Mouse (Mus musculus) Muller cell, postnatal 12 days (primary cell): ENCODE measurements around the gene Wbp11.
"Not testable (repeated sequence)": the region's sequence is repeated elsewhere in the genome, so short reads cannot be mapped to it uniquely, and the experiment has no call there.

Experiments used
- DNase-seq: peaks from one replicate; pipeline ENCODE4 v3.0.0-alpha.2; 2015; ENCODE audit errors: inconsistent ontology term

Gene Wbp11

DNA sequence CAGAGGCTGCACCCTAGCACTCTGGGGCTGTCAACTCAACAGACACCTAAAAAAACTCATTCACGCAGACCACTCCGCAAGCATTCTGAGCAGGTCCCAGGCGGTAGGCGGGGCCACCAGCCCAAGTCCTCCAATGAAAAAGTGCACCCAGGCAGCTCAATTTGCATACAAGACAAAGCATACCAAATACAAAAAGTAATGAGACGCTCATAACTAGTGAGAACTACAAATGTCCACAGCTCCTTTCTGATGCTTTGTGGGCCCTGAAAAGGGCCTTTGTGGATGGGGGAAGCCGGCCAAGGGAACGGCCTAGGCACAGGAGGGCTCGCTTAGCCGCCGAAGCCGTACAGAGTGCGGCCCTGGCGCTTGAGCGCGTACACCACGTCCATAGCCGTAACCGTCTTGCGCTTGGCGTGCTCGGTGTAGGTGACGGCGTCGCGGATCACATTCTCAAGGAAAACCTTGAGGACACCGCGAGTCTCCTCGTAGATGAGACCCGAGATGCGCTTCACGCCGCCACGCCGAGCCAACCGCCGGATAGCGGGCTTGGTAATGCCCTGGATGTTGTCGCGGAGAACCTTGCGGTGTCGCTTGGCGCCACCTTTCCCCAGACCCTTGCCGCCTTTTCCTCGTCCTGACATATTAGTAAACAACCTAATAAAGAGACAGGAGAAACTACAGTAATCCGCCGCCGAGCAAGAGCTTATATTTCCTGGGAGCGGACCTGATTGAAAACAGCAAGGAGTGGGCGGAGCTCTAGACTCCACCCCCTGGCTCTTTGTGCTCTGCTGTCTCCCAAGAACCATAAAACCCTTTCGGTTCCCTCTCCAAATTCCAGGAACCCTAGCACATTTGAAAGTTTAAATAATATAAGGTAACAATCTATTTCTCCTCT lies 24.0 kb downstream of the Wbp11 start, which contains the start of gene Hist4h4:
Hist4h4 (minus strand) TSS at position 677 of the 895 bp plus-strand sequence.
- DNase-seq: peak; percentile 93

GRCm38 (mm10) chr6:136803093-136803738 lies 24.8 kb downstream of the Wbp11 start:
- no peak for DNase-seq

- no peak for DNase-seq
These were observed 26.8 kb downstream of the Wbp11 start for GRCm38 (mm10) chr6:136801274-136801673.

DNA sequence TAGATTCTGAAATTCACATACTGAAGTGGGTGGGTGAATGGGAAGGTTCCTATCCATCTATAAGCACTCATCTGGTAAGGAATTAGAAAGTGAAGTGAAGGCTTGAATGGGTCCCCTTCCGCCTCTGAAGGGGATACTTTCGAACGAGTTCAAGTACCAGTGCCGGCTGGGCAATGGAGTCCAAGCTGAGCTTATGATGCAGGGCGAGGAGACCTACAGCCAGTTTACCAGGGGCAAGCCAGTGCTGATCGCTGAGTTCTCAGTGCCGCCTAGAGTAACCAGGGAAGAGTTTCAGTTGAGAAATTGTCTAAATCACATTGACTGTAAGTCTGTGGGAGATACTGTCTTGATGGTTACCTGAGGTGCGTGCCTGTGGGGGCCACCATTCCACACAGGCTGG lies 27.3 kb downstream of the Wbp11 start:
- no peak for DNase-seq

- not testable (repeated sequence) for DNase-seq
These were observed 29.9 kb downstream of the Wbp11 start for GRCm38 (mm10) chr6:136797874-136798693.

GRCm38 (mm10) chr6:136795850-136796249 lies 32.2 kb downstream of the Wbp11 start:
- no peak for DNase-seq

- no peak for DNase-seq
These were observed 32.9 kb downstream of the Wbp11 start for GRCm38 (mm10) chr6:136795110-136795509.

GRCm38 (mm10) chr6:136793831-136794525 lies 34.1 kb downstream of the Wbp11 start:
- no peak for DNase-seq

GRCm38 (mm10) chr6:136792884-136793758 lies 34.9 kb downstream of the Wbp11 start:
- no peak for DNase-seq

DNA sequence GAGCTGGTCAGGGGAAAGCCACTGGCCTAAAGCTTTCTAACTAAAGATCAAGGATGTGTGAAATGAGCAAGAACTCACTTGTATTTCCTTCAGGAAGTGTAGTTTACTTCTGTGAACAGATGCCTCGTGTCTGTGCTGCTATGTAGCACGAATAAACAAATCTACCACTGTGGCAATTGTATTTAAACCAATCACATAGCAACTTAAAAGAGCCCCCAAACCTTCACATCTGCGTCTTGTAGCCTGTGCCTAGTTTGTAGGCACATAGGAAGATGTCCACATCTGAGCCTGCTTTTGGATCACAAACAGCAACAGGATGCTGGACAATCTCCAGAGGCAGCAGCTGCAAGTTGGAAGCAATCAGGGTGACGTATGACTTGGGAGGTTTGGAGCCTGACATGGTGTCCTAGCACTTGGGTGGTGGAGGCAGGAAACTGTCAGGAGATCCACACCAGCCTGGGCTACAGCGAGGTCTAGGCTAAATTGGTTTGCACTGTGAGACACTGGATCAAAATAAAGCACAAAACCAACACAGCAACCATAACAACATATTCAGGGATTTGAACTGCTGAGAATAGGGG lies 38.6 kb downstream of the Wbp11 start:
- DNase-seq: no peak

GRCm38 (mm10) chr6:136782761-136783160 lies 45.3 kb downstream of the Wbp11 start:
- DNase-seq: no peak

GRCm38 (mm10) chr6:136782146-136782545 lies 45.9 kb downstream of the Wbp11 start:
- DNase-seq: no peak

DNA sequence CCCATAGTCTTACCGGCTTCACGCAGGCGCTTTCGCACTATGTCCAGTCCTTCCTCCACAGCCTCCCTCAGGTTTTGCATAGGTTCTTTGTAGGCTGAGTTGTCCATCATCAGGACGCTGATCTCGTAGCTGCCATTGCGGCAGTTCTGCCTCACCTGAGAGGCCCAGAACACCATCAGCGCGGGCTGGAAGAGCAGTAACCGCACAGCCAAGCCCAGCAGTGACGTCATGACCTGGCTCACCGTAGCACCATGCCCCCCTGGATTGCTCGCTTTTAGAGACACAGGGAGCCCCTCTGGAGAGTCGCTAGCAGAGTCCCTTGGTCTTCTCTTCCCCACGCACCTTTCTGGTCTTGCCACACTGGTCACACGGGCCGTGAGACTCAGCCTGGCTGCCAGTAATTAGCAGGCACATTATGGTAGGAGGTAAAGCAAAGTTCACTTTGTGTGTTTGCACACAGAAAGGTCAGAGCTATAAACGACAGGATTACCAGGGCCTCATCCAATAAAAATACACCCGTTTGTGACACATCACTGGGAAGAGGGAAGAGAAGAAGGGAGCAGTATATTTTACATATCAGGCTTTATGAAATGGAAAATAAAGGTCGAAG lies 46.6 kb downstream of the Wbp11 start, which contains the start of gene Gucy2c:
Gucy2c (minus strand) TSS at position 389 of the 610 bp plus-strand sequence.
- no peak for DNase-seq

DNA sequence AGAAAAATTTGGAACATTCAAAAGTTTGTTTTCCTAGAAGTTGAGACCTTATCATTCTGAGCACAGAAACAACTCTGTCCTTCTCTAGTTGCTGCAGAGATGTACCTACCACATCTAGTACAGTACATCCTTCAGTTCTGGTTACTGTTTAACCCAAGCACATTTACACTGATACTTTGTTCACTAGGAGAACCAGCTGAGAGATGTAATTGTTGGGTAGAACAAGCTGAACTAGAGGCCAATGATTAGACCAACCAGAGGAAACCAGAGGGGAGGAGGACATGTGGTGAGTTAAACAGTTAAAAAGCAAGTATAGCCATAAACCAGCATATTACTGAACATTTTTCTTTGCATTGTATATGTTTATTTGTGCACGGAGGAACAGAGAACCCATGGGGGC lies 51.6 kb downstream of the Wbp11 start:
- DNase-seq: no peak

DNA sequence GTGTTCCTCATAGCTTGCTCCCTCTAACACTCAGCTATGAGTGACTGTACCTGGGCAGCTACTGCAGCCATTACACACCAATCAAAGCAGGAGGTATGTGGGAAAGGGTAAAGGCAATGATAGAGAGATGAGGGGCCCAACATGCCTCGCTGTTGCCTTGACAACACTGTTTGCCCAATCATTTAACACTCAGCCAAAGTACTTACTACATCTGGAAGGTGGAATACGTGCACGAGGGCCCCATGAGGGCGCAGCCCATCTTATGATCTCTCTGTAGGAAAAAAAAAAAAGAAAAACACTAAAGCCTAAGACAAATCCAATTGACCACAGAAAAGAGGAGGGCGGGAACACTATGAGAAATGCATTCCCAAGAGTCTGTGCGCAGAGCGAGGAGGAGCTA lies 58.2 kb downstream of the Wbp11 start:
- no peak for DNase-seq

DNA sequence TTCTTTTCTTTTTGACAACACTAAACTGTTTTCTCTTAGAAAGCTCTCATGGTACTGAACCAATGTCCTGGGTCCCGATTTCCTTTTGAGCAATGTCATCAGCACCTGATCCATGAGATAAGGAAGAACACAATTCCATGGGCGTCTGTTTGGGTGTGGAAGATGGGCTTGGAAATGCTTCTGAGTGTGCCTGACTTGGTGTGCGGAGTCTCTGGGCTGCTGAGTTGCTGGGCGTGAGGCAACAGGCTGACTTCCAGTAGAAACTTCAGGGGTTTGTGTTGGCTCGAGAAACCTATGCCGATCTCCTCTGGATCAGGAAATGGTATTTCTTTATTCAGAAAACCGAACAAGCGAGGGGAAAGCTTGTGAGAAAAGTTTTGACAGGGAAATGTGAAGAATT lies 58.9 kb downstream of the Wbp11 start:
- no peak for DNase-seq

- DNase-seq: no peak
These were observed 64.1 kb downstream of the Wbp11 start for GRCm38 (mm10) chr6:136763912-136764311.
